Mouse (Mus musculus) MEL (cell line): ENCODE measurements around the gene Timm17a.

Experiments
- CTCF ChIP-seq, 3 experiments: IDR thresholded peaks in 2 of 3; conservative IDR thresholded peaks in 1 of 3; 2 replicates each; pipeline ENCODE4 v1.5.1; 2011 to 2012; ENCODE audit warnings: low read length in 3 of 3, low read depth in 2 of 3, mild to moderate bottlenecking in 2 of 3, improper control_type of control experiment in 1 of 3, inconsistent platforms in 1 of 3, mixed read lengths in 1 of 3, moderate library complexity in 1 of 3; ENCODE audit not compliant: control insufficient read depth in 1 of 3, insufficient read depth in 1 of 3, poor library complexity in 1 of 3, severe bottlenecking in 1 of 3
- MAZ ChIP-seq: IDR thresholded peaks from 2 replicates; pipeline ENCODE4 v1.6.1; 2012; ENCODE audit warnings: low read depth, mild to moderate bottlenecking, inconsistent platforms, low read length, improper control_type of control experiment
- MXI1 ChIP-seq: IDR thresholded peaks from 2 replicates; pipeline ENCODE4 v1.6.1; 2011; ENCODE audit warnings: mild to moderate bottlenecking, low read depth, low read length, improper control_type of control experiment
- USF1 ChIP-seq: IDR thresholded peaks from 2 replicates; pipeline ENCODE4 v1.6.1; 2014; ENCODE audit warnings: low read depth, mild to moderate bottlenecking, inconsistent platforms, low read length, improper control_type of control experiment, moderate library complexity

GRCm38 (mm10) chr1:135263316-135263715 lies 50.3 kb downstream of the Timm17a start:
- TF ChIP-seq USF1 (no peak), MAZ (no peak), CTCF (IDR thresholded peaks at IDR 0.05 in 2 of 3, conservative IDR thresholded peaks at IDR 0.05 in 1 of 3; ENCODE audit: control insufficient read depth in 1 of 3, insufficient read depth in 1 of 3, low read depth in 2 of 3, low read length in 3 of 3, poor library complexity in 1 of 3, severe bottlenecking in 1 of 3) (no peak), MXI1 (no peak)
